Mouse (Mus musculus): ENCODE results near the gene Pdx1.

- no peak for TF ChIP-seq CTCF (IDR thresholded peaks at IDR 0.05; ENCODE audit: control insufficient read depth, insufficient read depth, insufficient read length)
- no peak for TF ChIP-seq MAX (IDR thresholded peaks at IDR 0.05)
- TF ChIP-seq MYOG (IDR thresholded peaks at IDR 0.05; ENCODE audit: control insufficient read depth, extremely low read depth, insufficient read length), result no peak
- no peak for TF ChIP-seq USF1 (IDR thresholded peaks at IDR 0.05; ENCODE audit: low read depth)
- TF ChIP-seq MYOD1 (IDR thresholded peaks at IDR 0.05; ENCODE audit: control insufficient read depth, insufficient read length, low read depth), result no peak
- TF ChIP-seq FOSL1 (IDR thresholded peaks at IDR 0.05; ENCODE audit: insufficient read depth, low read length, poor library complexity, severe bottlenecking), result no peak
- TF ChIP-seq CEBPB (IDR thresholded peaks at IDR 0.05; ENCODE audit: low read depth), result no peak
Measured at GRCm38 (mm10) chr5:147235406-147236309, 34.1 kb upstream of the Pdx1 start.
